Mouse (Mus musculus): ENCODE measurements around the gene Tbc1d5. TPM values are rescaled to one million over a fixed set of nuclear protein-coding genes. Genes with fewer than 3 reads are reported as not detected.

Tbc1d5 gene
- polyA plus RNA-seq, 1 experiment: 6.7 TPM

- no peak for TF ChIP-seq USF1 (IDR thresholded peaks at IDR 0.05; ENCODE audit: low read depth)
- no peak for TF ChIP-seq CEBPB (IDR thresholded peaks at IDR 0.05; ENCODE audit: low read depth)
- no peak for TF ChIP-seq CTCF (IDR thresholded peaks at IDR 0.05; ENCODE audit: control insufficient read depth, insufficient read depth, insufficient read length)
- no peaks in the 10 kb centered on the region for H3K27me3 ChIP-seq (ENCODE audit: control insufficient read depth, insufficient read depth, insufficient read length)
- H3K79me3 ChIP-seq (ENCODE audit: low read depth): no peaks in the 10 kb centered on the region
- no peak overlapping the region for H3K4me3 ChIP-seq (ENCODE audit: insufficient read depth, poor library complexity, severe bottlenecking)
- H3K36me3 ChIP-seq (ENCODE audit: control insufficient read depth, insufficient read depth): no peaks in the 10 kb centered on the region
- no peak overlapping the region for H3ac ChIP-seq (ENCODE audit: control insufficient read depth, insufficient read length, low read depth)
- no peaks in the 10 kb centered on the region for H3K79me2 ChIP-seq (ENCODE audit: control insufficient read depth, insufficient read depth)
These were observed 299.2 kb downstream of the Tbc1d5 start for GRCm38 (mm10) chr17:50879910-50880309.

GRCm38 (mm10) chr17:50876451-50876850, 302.7 kb downstream of the Tbc1d5 start:
- H3K4me3 ChIP-seq (ENCODE audit: insufficient read depth, poor library complexity, severe bottlenecking): no peak overlapping the region
- no peaks in the 10 kb centered on the region for H3K36me3 ChIP-seq (ENCODE audit: control insufficient read depth, insufficient read depth)
- H3K79me2 ChIP-seq (ENCODE audit: control insufficient read depth, insufficient read depth): no peaks in the 10 kb centered on the region
- no peak overlapping the region for H3ac ChIP-seq (ENCODE audit: control insufficient read depth, insufficient read length, low read depth)
- TF ChIP-seq USF1 (IDR thresholded peaks at IDR 0.05; ENCODE audit: low read depth) (no peak), MAX (IDR thresholded peaks at IDR 0.05) (no peak), CEBPB (IDR thresholded peaks at IDR 0.05; ENCODE audit: low read depth) (no peak), CTCF (IDR thresholded peaks at IDR 0.05; ENCODE audit: control insufficient read depth, insufficient read depth, insufficient read length) (no peak), MYOG (IDR thresholded peaks at IDR 0.05; ENCODE audit: control insufficient read depth, extremely low read depth, insufficient read length) (no peak), MYOD1 (IDR thresholded peaks at IDR 0.05; ENCODE audit: control insufficient read depth, insufficient read length, low read depth) (no peak), FOSL1 (IDR thresholded peaks at IDR 0.05; ENCODE audit: insufficient read depth, low read length, poor library complexity, severe bottlenecking) (no peak)
- no peaks in the 10 kb centered on the region for H3K79me3 ChIP-seq (ENCODE audit: low read depth)
- H3K27me3 ChIP-seq (ENCODE audit: control insufficient read depth, insufficient read depth, insufficient read length): no peaks in the 10 kb centered on the region

- no peak overlapping the region for H3ac ChIP-seq (ENCODE audit: control insufficient read depth, insufficient read length, low read depth)
- H3K79me2 ChIP-seq (ENCODE audit: control insufficient read depth, insufficient read depth): no peaks in the 10 kb centered on the region
- H3K27me3 ChIP-seq (ENCODE audit: control insufficient read depth, insufficient read depth, insufficient read length): no peaks in the 10 kb centered on the region
- no peak overlapping the region for H3K4me3 ChIP-seq (ENCODE audit: insufficient read depth, poor library complexity, severe bottlenecking)
- TF ChIP-seq CTCF (IDR thresholded peaks at IDR 0.05; ENCODE audit: control insufficient read depth, insufficient read depth, insufficient read length) (no peak), CEBPB (IDR thresholded peaks at IDR 0.05; ENCODE audit: low read depth) (no peak), FOSL1 (IDR thresholded peaks at IDR 0.05; ENCODE audit: insufficient read depth, low read length, poor library complexity, severe bottlenecking) (no peak), MYOD1 (IDR thresholded peaks at IDR 0.05; ENCODE audit: control insufficient read depth, insufficient read length, low read depth) (no peak), MYOG (IDR thresholded peaks at IDR 0.05; ENCODE audit: control insufficient read depth, extremely low read depth, insufficient read length) (no peak), MAX (IDR thresholded peaks at IDR 0.05) (no peak), USF1 (IDR thresholded peaks at IDR 0.05; ENCODE audit: low read depth) (no peak)
- H3K36me3 ChIP-seq (ENCODE audit: control insufficient read depth, insufficient read depth): no peaks in the 10 kb centered on the region
- no peaks in the 10 kb centered on the region for H3K79me3 ChIP-seq (ENCODE audit: low read depth)
These were observed 305.1 kb downstream of the Tbc1d5 start for GRCm38 (mm10) chr17:50874067-50874466.

GRCm38 (mm10) chr17:50872600-50872999, 306.6 kb downstream of the Tbc1d5 start:
- no peaks in the 10 kb centered on the region for H3K36me3 ChIP-seq (ENCODE audit: control insufficient read depth, insufficient read depth)

GRCm38 (mm10) chr17:50867297-50867696, 311.9 kb downstream of the Tbc1d5 start:
- no peak for TF ChIP-seq CTCF (IDR thresholded peaks at IDR 0.05; ENCODE audit: control insufficient read depth, insufficient read depth, insufficient read length)
- TF ChIP-seq MYOG (IDR thresholded peaks at IDR 0.05; ENCODE audit: control insufficient read depth, extremely low read depth, insufficient read length): no peak
- TF ChIP-seq CEBPB (IDR thresholded peaks at IDR 0.05; ENCODE audit: low read depth): no peak
- TF ChIP-seq MYOD1 (IDR thresholded peaks at IDR 0.05; ENCODE audit: control insufficient read depth, insufficient read length, low read depth): no peak
- no peak for TF ChIP-seq USF1 (IDR thresholded peaks at IDR 0.05; ENCODE audit: low read depth)
- no peak for TF ChIP-seq FOSL1 (IDR thresholded peaks at IDR 0.05; ENCODE audit: insufficient read depth, low read length, poor library complexity, severe bottlenecking)
- TF ChIP-seq MAX (IDR thresholded peaks at IDR 0.05): no peak
- H3K79me3 ChIP-seq (ENCODE audit: low read depth): no peaks in the 10 kb centered on the region

More at GRCm38 (mm10) chr17:50872600-50872999, 306.6 kb downstream of the Tbc1d5 start:
- TF ChIP-seq MYOD1 (IDR thresholded peaks at IDR 0.05; ENCODE audit: control insufficient read depth, insufficient read length, low read depth) (no peak), CEBPB (IDR thresholded peaks at IDR 0.05; ENCODE audit: low read depth) (no peak), USF1 (IDR thresholded peaks at IDR 0.05; ENCODE audit: low read depth) (no peak), CTCF (IDR thresholded peaks at IDR 0.05; ENCODE audit: control insufficient read depth, insufficient read depth, insufficient read length) (no peak), FOSL1 (IDR thresholded peaks at IDR 0.05; ENCODE audit: insufficient read depth, low read length, poor library complexity, severe bottlenecking) (no peak), MYOG (IDR thresholded peaks at IDR 0.05; ENCODE audit: control insufficient read depth, extremely low read depth, insufficient read length) (no peak), MAX (IDR thresholded peaks at IDR 0.05) (no peak)
- Histone ChIP-seq H3K79me3 (ENCODE audit: low read depth) (no peaks in the 10 kb centered on the region), H3K4me3 (ENCODE audit: insufficient read depth, poor library complexity, severe bottlenecking) (no peak overlapping the region), H3K79me2 (ENCODE audit: control insufficient read depth, insufficient read depth) (no peaks in the 10 kb centered on the region), H3ac (ENCODE audit: control insufficient read depth, insufficient read length, low read depth) (no peak overlapping the region), H3K27me3 (ENCODE audit: control insufficient read depth, insufficient read depth, insufficient read length) (no peaks in the 10 kb centered on the region)

GRCm38 (mm10) chr17:50864781-50865180, 314.4 kb downstream of the Tbc1d5 start:
- H3K4me3 ChIP-seq (ENCODE audit: insufficient read depth, poor library complexity, severe bottlenecking): no peak overlapping the region
- no peak for TF ChIP-seq MAX (IDR thresholded peaks at IDR 0.05)
- no peaks in the 10 kb centered on the region for H3K79me3 ChIP-seq (ENCODE audit: low read depth)
- no peak overlapping the region for H3ac ChIP-seq (ENCODE audit: control insufficient read depth, insufficient read length, low read depth)
- H3K36me3 ChIP-seq (ENCODE audit: control insufficient read depth, insufficient read depth): no peaks in the 10 kb centered on the region
- H3K79me2 ChIP-seq (ENCODE audit: control insufficient read depth, insufficient read depth): no peaks in the 10 kb centered on the region
- no peaks in the 10 kb centered on the region for H3K27me3 ChIP-seq (ENCODE audit: control insufficient read depth, insufficient read depth, insufficient read length)

More at GRCm38 (mm10) chr17:50867297-50867696, 311.9 kb downstream of the Tbc1d5 start:
- Histone ChIP-seq H3K4me3 (ENCODE audit: insufficient read depth, poor library complexity, severe bottlenecking) (no peak overlapping the region), H3K27me3 (ENCODE audit: control insufficient read depth, insufficient read depth, insufficient read length) (no peaks in the 10 kb centered on the region), H3ac (ENCODE audit: control insufficient read depth, insufficient read length, low read depth) (no peak overlapping the region), H3K36me3 (ENCODE audit: control insufficient read depth, insufficient read depth) (no peaks in the 10 kb centered on the region), H3K79me2 (ENCODE audit: control insufficient read depth, insufficient read depth) (no peaks in the 10 kb centered on the region)
